Mouse (Mus musculus): ENCODE measurements around the gene Gli2. TPM values are rescaled to one million over a fixed set of nuclear protein-coding genes. Genes with fewer than 3 reads are reported as not detected.
A peak's percentile ranks its signal among the peaks of the same experiment; 100 is the strongest.

Gli2 gene
- 1.5 and 2.7 TPM in 2 replicates for polyA plus RNA-seq (2012; rRNA removed)

DNA sequence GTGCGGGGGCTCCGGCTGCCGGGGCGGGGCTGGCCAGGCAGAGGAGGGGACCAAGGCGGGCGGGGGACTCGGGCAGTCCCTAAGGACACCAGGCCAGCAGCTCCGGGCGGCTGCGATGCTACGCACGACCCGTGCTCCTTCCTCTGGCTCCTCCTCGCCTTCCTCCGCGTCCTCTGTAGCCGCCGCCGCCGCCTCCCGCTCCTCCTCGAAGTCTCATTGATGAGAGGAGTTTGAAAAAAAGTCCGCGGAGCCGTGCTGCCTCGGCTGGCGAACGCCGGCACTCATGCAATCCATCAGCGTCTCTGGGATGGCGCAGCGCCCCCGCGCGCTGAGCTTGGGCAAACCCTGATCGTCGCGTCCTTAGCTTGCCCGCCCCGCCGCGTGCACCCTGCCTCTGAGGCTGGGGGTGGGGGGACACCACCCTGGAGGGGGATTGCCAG, at the start of gene Gli2:
Gli2 (minus strand) TSS at position 218 of the 440 bp plus-strand sequence.
- WGBS = under 1% methylated on average over 37 of the region's 42 CpGs
- no peak for DNase-seq (ENCODE audit: low read depth, low spot score)

DNA sequence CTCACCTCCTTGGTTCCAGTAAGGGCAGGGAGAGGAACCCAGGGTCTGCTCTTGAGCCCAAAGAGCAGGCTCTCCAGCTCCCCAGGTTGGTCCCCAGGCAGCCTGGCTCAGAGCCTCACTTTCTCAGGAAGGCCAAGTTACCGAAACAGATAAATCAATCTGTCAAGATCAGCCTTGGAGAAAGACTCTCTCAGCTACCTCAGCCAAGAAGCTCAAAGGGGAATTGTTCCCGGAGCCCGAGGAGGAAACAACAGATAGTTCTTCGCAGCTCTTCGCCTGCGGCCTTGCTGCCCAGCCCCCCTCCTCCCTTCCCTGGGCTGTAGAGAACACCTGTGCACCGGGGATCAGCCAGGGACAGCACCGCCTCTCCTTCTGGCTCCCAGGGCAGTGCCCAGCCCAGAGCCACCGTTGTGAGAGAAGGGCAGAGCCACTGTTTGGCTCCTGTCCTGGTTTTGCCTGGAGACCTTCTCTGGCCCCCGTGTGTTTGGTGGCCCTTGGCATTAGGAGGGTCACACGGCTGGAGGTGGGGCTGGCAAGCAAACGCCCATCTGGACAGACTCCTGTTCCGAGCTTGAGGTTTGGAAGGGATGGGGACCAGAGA, 44.6 kb upstream of the Gli2 start:
- no peak for DNase-seq (ENCODE audit: low read depth, low spot score)
- 27% methylated on average over 13 of the region's 13 CpGs for WGBS

GRCm38 (mm10) chr1:119093739-119094138, 40.3 kb upstream of the Gli2 start:
- 13% methylated on average over 8 of the region's 8 CpGs for WGBS
- peak; percentile 16 for DNase-seq (ENCODE audit: low read depth, low spot score)

DNA sequence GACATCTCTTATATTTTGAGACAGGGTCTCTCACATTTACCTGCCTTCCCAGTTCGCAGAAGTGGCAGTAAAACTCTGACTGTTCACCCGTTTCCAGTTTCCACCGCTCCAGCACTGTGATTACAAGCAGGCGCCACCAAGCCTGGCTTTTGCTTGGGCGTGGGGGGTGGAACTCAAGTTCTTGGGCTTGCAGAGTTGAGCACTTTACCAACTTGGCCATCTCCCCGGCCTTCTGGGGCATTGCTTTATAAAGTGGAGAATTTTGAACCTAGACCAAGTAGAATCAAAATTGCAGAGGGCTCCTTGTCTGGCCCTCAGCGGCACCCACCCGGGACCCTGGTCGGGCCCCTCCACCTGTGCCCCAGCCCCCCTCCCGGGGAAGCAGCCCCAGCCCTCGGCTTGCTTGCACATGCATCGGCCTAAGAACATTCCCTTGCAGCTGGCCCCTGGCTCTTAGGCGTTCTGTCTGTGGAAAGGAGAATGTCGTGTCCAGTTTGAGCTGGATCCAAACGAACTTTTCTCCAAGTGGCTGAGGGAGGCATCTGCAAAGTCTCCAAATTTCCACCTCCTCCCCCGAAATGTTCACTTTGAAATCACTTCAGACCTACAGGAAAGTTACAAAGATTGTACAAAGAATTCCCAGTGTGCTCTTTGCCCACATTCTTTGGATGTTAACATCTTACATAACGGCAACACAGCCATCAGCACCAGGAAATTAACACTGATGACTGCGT, 36.6 kb upstream of the Gli2 start:
- 70% methylated on average over 18 of the region's 18 CpGs for WGBS
- DNase-seq (ENCODE audit: low read depth, low spot score) = no peak

- peak; percentile 38 for DNase-seq (ENCODE audit: low read depth, low spot score)
- WGBS = 10% methylated on average over 3 of the region's 3 CpGs
Measured at GRCm38 (mm10) chr1:119087539-119087938, 34.1 kb upstream of the Gli2 start.

DNA sequence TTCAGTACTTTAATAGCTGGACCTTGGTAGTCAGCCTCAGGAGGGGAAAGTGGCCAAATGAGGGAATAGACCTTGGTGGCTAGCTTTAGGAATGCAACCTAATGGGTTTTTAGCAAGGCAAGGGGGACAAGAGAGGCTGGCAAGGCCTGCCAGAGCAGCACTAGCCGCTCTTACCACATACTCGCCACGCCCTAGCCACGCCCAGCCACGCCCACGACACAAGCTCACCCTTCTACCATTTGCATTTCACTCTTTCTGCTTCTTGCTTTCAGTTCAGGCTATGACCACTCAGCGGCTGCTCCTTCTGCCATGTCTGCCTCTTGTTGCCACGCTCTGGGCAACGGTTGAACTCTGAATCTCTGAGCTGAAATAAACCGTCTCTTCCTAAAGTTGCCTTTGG, 32.4 kb upstream of the Gli2 start:
- WGBS = 47% methylated on average over 10 of the region's 10 CpGs
- DNase-seq (ENCODE audit: low read depth, low spot score) = no peak

DNA sequence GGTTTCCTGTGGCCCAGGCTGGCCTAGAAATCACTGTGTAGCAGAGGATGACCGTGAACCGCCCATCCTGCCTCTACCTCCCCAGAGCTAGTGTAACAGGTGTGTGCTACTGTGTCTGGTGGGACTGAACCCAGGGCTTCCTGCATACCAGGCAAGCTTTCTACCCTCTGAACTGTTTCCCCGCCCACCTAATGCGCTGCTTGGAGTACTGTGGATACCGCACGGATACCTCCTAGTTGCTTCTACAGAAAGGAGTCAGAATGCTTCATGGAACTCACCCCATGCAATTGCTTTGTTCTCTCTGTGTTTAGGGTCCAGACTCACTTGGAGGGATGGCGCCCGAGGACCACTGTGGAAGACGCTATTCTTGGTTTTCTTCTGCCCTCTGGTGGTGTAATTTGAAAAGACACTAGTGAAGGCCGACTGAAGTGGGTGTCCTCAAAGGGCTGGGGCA, 30.1 kb upstream of the Gli2 start:
- no peak for DNase-seq (ENCODE audit: low read depth, low spot score)
- WGBS = 24% methylated on average over 10 of the region's 10 CpGs

DNA sequence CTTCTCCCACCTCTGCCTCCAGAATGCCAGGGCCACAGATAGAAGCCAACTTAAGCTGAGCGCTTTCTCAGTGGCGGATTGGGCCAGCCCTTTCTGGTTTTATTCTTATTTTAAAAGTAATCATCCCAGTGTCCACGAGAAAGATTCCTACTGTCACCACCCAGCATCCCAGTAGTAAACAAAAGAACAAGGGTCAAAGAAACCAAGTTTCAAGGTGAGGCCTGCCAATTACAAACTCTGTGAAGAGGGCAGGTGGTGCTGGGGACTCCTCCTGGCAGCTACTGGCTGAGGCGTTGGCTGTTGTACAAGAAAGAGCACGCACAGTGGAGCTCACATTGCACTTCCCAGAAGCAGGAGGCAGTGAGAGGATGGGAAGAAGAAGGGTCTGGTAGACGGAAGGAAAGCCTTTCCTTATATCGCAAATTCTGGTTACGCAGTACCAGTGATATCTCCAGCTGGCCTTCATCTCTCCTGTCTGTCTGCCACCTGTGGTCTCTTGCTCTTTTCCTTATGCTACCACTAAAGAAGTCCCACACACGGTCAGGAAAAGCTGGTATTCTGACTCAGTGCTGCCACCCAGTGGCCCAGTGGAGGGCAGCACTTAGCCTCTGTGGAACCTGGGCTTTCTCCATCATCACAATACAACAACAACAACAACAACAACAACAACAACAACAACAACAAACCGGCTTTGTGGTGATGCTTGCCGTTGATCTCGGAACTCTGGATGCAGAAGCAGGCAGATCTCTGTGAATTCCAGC, 29.0 kb upstream of the Gli2 start:
- WGBS = 38% methylated on average over 12 of the region's 12 CpGs
- DNase-seq (ENCODE audit: low read depth, low spot score) = peak; percentile 21

- no peak for DNase-seq (ENCODE audit: low read depth, low spot score)
- 81% methylated on average over 7 of the region's 7 CpGs for whole genome bisulfite sequencing
Measured at GRCm38 (mm10) chr1:119077933-119078332, 24.5 kb upstream of the Gli2 start.

DNA sequence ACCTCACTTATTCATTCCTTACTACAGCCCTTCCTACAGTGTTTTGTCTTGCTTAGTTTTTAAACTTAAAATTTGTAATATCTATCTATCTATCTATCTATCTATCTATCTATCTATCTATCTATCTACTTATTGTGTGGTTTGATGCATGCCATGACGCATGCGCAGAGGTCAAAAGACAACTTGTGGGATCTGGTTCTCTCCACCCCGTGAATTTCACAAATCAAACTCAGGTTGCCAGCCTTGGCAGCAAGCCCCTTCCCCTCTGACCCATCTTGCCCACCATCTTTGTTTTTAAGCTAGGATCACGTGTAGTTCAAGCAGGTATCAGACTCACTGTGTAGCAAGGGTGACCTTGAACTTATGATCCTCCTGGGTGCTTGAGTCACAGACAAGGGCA, 22.9 kb upstream of the Gli2 start:
- no peak for DNase-seq (ENCODE audit: low read depth, low spot score)
- 77% methylated on average over 4 of the region's 4 CpGs for WGBS

GRCm38 (mm10) chr1:119075916-119076315, 22.5 kb upstream of the Gli2 start:
- 65% methylated on average over 3 of the region's 3 CpGs for WGBS
- DNase-seq (ENCODE audit: low read depth, low spot score) = no peak

DNA sequence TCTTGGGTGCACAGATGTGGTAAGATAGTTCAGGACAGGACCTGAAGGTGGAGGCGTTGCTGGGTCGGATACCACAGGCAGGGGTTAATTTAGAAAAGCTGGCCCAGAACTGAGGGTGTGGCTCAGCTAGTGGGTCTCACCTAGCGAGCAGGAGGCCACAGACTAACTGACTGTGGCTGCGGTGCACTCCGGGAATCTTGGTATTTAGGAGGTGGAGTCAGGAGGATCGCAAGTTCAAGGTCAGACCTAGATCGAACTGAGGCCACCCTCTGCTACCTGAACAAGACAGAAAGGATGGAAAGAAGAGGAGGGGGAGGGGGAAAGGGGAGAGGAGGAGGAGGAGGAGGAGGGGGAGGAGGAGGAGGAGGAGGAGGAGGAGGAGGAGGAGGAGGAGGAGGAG, 22.1 kb upstream of the Gli2 start:
- WGBS = 25% methylated on average over 7 of the region's 7 CpGs
- DNase-seq (ENCODE audit: low read depth, low spot score) = no peak

GRCm38 (mm10) chr1:119074910-119075309, 21.5 kb upstream of the Gli2 start:
- no peak for DNase-seq (ENCODE audit: low read depth, low spot score)
- 39% methylated on average over 6 of the region's 6 CpGs for WGBS

DNA sequence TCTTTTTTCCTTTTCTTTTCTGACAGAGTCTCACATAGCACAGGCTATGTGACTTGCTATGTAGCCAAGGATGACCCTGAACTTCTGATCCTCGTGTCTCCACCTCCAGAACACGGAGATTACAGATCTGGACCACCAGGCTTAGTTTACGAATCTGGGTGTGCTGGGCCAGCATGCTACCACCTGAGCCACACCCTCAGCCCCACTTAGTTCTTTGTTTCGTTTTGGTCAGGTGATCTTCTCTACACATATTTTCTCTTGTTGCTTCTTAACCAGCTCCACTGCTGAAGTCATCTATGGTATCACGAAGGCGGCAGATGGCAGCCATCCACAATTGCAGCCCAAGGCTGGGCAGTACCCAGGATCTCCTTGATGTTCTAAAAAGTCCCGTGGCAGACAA, 20.5 kb upstream of the Gli2 start:
- no peak for DNase-seq (ENCODE audit: low read depth, low spot score)
- WGBS = 73% methylated on average over 7 of the region's 7 CpGs

GRCm38 (mm10) chr1:119064892-119065671, 11.7 kb upstream of the Gli2 start:
- no peak for DNase-seq (ENCODE audit: low read depth, low spot score)
- 57% methylated on average over 20 of the region's 20 CpGs for whole genome bisulfite sequencing

GRCm38 (mm10) chr1:119056491-119056890, 3.1 kb upstream of the Gli2 start:
- WGBS = 61% methylated on average over 8 of the region's 8 CpGs

DNA sequence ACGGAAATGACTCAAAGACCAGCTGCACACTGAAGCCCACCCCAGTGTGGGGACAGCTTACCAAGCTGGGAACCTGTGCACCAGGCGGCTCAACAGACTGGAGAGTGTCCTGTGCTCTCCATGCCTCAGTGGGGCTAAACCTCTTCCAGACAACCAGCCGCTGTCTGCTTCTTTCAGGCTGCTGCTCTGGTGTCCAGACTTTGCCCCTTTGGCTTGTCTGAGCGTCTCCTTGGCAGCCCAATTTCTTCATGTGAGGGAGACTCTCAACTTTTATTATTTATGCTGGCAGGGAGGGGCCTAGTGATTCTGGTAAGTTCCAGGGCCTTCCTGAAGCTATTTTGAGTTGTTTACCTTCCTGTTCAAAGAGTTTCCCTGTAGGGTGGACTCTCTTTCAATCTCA, 2.4 kb upstream of the Gli2 start:
- WGBS = 74% methylated on average over 4 of the region's 4 CpGs
- DNase-seq (ENCODE audit: low read depth, low spot score) = no peak

More at GRCm38 (mm10) chr1:119056491-119056890, 3.1 kb upstream of the Gli2 start:
- no peak for DNase-seq (ENCODE audit: low read depth, low spot score)

GRCm38 (mm10) chr1:119054468-119054867, 1.0 kb upstream of the Gli2 start:
- DNase-seq (ENCODE audit: low read depth, low spot score) = no peak
- WGBS = 44% methylated on average over 6 of the region's 6 CpGs

- DNase-seq (ENCODE audit: low read depth, low spot score) = no peak
- 4% methylated on average over 25 of the region's 25 CpGs for WGBS
Measured at GRCm38 (mm10) chr1:119053872-119054354, 494 bp upstream of the Gli2 start.
